Mouse (Mus musculus) olfactory bulb, adult 2 months (tissue): ENCODE data around the gene Slc2a4.

Source experiments
- CTCF ChIP-seq: fragments of 200-500 bp; IDR thresholded peaks from 2 replicates; pipeline ENCODE4 v1.5.1; 2012; ENCODE audit warnings: low read depth, mild to moderate bottlenecking, low read length, moderate library complexity; ENCODE audit not compliant: insufficient read depth
- POLR2A ChIP-seq: fragments of 200-500 bp; IDR thresholded peaks from 2 replicates; pipeline ENCODE4 v1.6.1; 2012; ENCODE audit warnings: mild to moderate bottlenecking, low read depth, low read length, moderate library complexity; ENCODE audit not compliant: insufficient read depth

GRCm38 (mm10) chr11:69981141-69981762 lies 33.3 kb upstream of the Slc2a4 start, which contains the start of gene Ctdnep1:
- TF ChIP-seq CTCF: no peak
- TF ChIP-seq POLR2A: no peak
